8 mouse cellular contexts compared by ENCODE assay signal in genomic region chr8:84815547-84815946, GRCm38 (mm10). TPM values are rescaled to one million over a fixed set of nuclear protein-coding genes. Genes with fewer than 3 reads are reported as not detected.
DNase-seq lines count a peak whose midpoint lies in the region; ATAC-seq lines count a peak whose summit lies in the region.

No protein-coding gene starts in this region.

- DNase-seq in ZHBTc4 (ENCODE audit: low read depth, low spot score), result peak; percentile 95
- DNase-seq in gastrocnemius, adult 8-10 months (ENCODE audit: low spot score in 2 of 2), result peak; percentile 96 to 97
- peak; percentile 93 for DNase-seq in induced T-regulatory cell, adult 2 months (ENCODE audit: low read depth)
- DNase-seq in left cerebral cortex, adult 8-10 months (ENCODE audit: low spot score in 2 of 2), result peak; percentile 87 to 99
- DNase-seq in retina, postnatal 7 days (ENCODE audit: low read depth, low spot score), result peak; percentile 89
- DNase-seq in urinary bladder, adult 18-20 months (ENCODE audit: low spot score in 2 of 2), result peak; percentile 89 to 98

- ATAC-seq in common myeloid progenitor, adult 5-6 weeks (replicated peaks; ENCODE audit: low read depth, poor library complexity, severe bottlenecking), result peak; percentile 84
- peak; percentile 93 for ATAC-seq in megakaryocyte, adult 5-6 weeks (ENCODE audit: poor library complexity, severe bottlenecking)

RNA-seq across cellular contexts. Expression of gene Dand5, which starts 7.1 kb away (rescaled TPM):
- total RNA-seq in common myeloid progenitor, adult 5-6 weeks (2017), result 2.8 and 4.1 TPM in 2 replicates
- 10 to 100 TPM in 3 of 4 experiments, 1 to 10 TPM in 1; 7.8 to 12.9 (median 12.2) TPM for total RNA-seq in gastrocnemius, adult 8-10 months (2022)
- total RNA-seq in left cerebral cortex, adult 8-10 months (2022), result 1 to 10 TPM; 8.4 to 9.7 (median 8.9) TPM
- total RNA-seq in megakaryocyte, adult 5-6 weeks (2015), result 1.4 and 2.6 TPM in 2 replicates
- total RNA-seq in megakaryocyte, adult 5-6 weeks (2017), result 0.28 and 4.4 TPM in 2 replicates

RNA-seq across cellular contexts. Expression of gene Nfix, which starts 15.4 kb away (rescaled TPM):
- total RNA-seq in common myeloid progenitor, adult 5-6 weeks (2017), result 11.6 and 15.5 TPM in 2 replicates
- total RNA-seq in gastrocnemius, adult 8-10 months (2022), result 100 to 1,000 TPM; 507 to 604 (median 532) TPM
- 100 to 1,000 TPM; 352 to 438 (median 370) TPM for total RNA-seq in left cerebral cortex, adult 8-10 months (2022)
- total RNA-seq in megakaryocyte, adult 5-6 weeks (2015), result 23.8 and 26.9 TPM in 2 replicates
- total RNA-seq in megakaryocyte, adult 5-6 weeks (2017), result 7.7 and 17.0 TPM in 2 replicates

RNA-seq across cellular contexts. Expression of gene Gadd45gip1, which starts 15.8 kb away (rescaled TPM):
- total RNA-seq in common myeloid progenitor, adult 5-6 weeks (2017), result 56.5 and 63.7 TPM in 2 replicates
- 10 to 100 TPM; 18.6 to 23.2 (median 20.8) TPM for total RNA-seq in gastrocnemius, adult 8-10 months (2022)
- total RNA-seq in left cerebral cortex, adult 8-10 months (2022), result 10 to 100 TPM; 23.3 to 28.4 (median 24.7) TPM
- total RNA-seq in megakaryocyte, adult 5-6 weeks (2015), result 6.3 and 6.6 TPM in 2 replicates
- total RNA-seq in megakaryocyte, adult 5-6 weeks (2017), result 13.9 and 20.5 TPM in 2 replicates

RNA-seq across cellular contexts. Expression of gene Rad23a, which starts 24.9 kb away (rescaled TPM):
- total RNA-seq in common myeloid progenitor, adult 5-6 weeks (2017), result 30.0 and 45.4 TPM in 2 replicates
- total RNA-seq in gastrocnemius, adult 8-10 months (2022), result 100 to 1,000 TPM; 168 to 185 (median 180) TPM
- total RNA-seq in left cerebral cortex, adult 8-10 months (2022), result 10 to 100 TPM; 72.4 to 90.1 (median 79.4) TPM
- 35.6 and 36.9 TPM in 2 replicates for total RNA-seq in megakaryocyte, adult 5-6 weeks (2015)
- total RNA-seq in megakaryocyte, adult 5-6 weeks (2017), result 27.6 and 29.5 TPM in 2 replicates

RNA-seq across cellular contexts. Expression of gene Calr, which starts 31.2 kb away (rescaled TPM):
- total RNA-seq in common myeloid progenitor, adult 5-6 weeks (2017), result 1,972 and 2,060 TPM in 2 replicates
- 100 to 1,000 TPM; 148 to 197 (median 154) TPM for total RNA-seq in gastrocnemius, adult 8-10 months (2022)
- 100 to 1,000 TPM; 333 to 426 (median 383) TPM for total RNA-seq in left cerebral cortex, adult 8-10 months (2022)
- total RNA-seq in megakaryocyte, adult 5-6 weeks (2015), result 163 and 187 TPM in 2 replicates
- total RNA-seq in megakaryocyte, adult 5-6 weeks (2017), result 821 and 830 TPM in 2 replicates

Comparison
In these comparisons a context has a peak if more than half of its experiments do, and no peak if none do; other contexts are left out.
1. Peak in every context shown above with its lines: DNase-seq and ATAC-seq.
2. RNA of gene Nfix, which starts 15.4 kb away (total RNA-seq): 507 to 604 TPM in gastrocnemius, adult 8-10 months and 352 to 438 TPM in left cerebral cortex, adult 8-10 months; 7.7 to 26.9 TPM in megakaryocyte, adult 5-6 weeks and 11.6 to 15.5 TPM in common myeloid progenitor, adult 5-6 weeks; every median in the first group is over 10 times any median in the second.